Mouse (Mus musculus): ENCODE data around the gene Zfp52. TPM values are rescaled to one million over a fixed set of nuclear protein-coding genes. Genes with fewer than 3 reads are reported as not detected.

The Zfp52 gene
- polyA plus RNA-seq, 1 experiment from 2014 or later, result 1.2 TPM

GRCm38 (mm10) chr17:21509756-21510155, 25.6 kb upstream of the Zfp52 start:
- Histone ChIP-seq H3K4me3 (ENCODE audit: low read depth, low read length) (no peak overlapping the region), H3K4me2 (ENCODE audit: low read depth, low read length) (no peak overlapping the region), H3K9ac (replicated peaks) (no peak overlapping the region), H3K9me3 (ENCODE audit: low read length) (no peaks in the 10 kb centered on the region), H3K36me3 (replicated peaks; ENCODE audit: insufficient read depth, low read length) (peaks cover 23% of the 10 kb centered on the region), H3K27ac (ENCODE audit: low read depth) (no peak overlapping the region), H3K4me1 (ENCODE audit: insufficient read depth) (no peaks in the 10 kb centered on the region), H3K27me3 (ENCODE audit: insufficient read depth, low read length) (no peaks in the 10 kb centered on the region)
- DNase-seq (no peak), ATAC-seq (no peak)
- TF ChIP-seq EP300 (IDR thresholded peaks at IDR 0.05; ENCODE audit: low read depth) (no peak), CTCF (IDR thresholded peaks at IDR 0.05; ENCODE audit: low read depth) (no peak)

- H3K27me3 ChIP-seq (ENCODE audit: insufficient read depth, low read length), result no peaks in the 10 kb centered on the region
- no peaks in the 10 kb centered on the region for H3K36me3 ChIP-seq (replicated peaks; ENCODE audit: insufficient read depth, low read length)
- peak overlapping the region; percentile 97 for H3K4me2 ChIP-seq (ENCODE audit: low read depth, low read length)
- H3K9me3 ChIP-seq (ENCODE audit: low read length), result no peaks in the 10 kb centered on the region
- H3K4me1 ChIP-seq (ENCODE audit: insufficient read depth), result peaks cover 7% of the 10 kb centered on the region
- 3% methylated on average over 8 of the region's 8 CpGs for WGBS (ENCODE audit: insufficient replicate concordance)
- DNase-seq, result peak; percentile 61
- peak; percentile 71 for ATAC-seq
- TF ChIP-seq EP300 (IDR thresholded peaks at IDR 0.05; ENCODE audit: low read depth), result no peak
- TF ChIP-seq CTCF (IDR thresholded peaks at IDR 0.05; ENCODE audit: low read depth), result peak; percentile 84
- H3K9ac ChIP-seq (replicated peaks), result no peak overlapping the region; the same call in 1 of the 2 replicates
- H3K4me3 ChIP-seq (ENCODE audit: low read depth, low read length), result peak overlapping the region; percentile 70
- peak overlapping the region; percentile 89 for H3K27ac ChIP-seq (ENCODE audit: low read depth)
Observed at GRCm38 (mm10) chr17:21515403-21516105, 19.8 kb upstream of the Zfp52 start.

- ATAC-seq, result peak; percentile 90
- Histone ChIP-seq H3K4me1 (ENCODE audit: insufficient read depth) (peaks cover 7% of the 10 kb centered on the region), H3K36me3 (replicated peaks; ENCODE audit: insufficient read depth, low read length) (no peaks in the 10 kb centered on the region), H3K27ac (ENCODE audit: low read depth) (peak overlapping the region; percentile 89), H3K9me3 (ENCODE audit: low read length) (no peaks in the 10 kb centered on the region), H3K9ac (replicated peaks) (peak overlapping the region; percentile 80), H3K4me3 (ENCODE audit: low read depth, low read length) (peak overlapping the region; percentile 70), H3K27me3 (ENCODE audit: insufficient read depth, low read length) (no peaks in the 10 kb centered on the region), H3K4me2 (ENCODE audit: low read depth, low read length) (peak overlapping the region; percentile 97)
- WGBS (ENCODE audit: insufficient replicate concordance), result 1% methylated on average over 37 of the region's 37 CpGs
- DNase-seq, result peak; percentile 80
- TF ChIP-seq CTCF (IDR thresholded peaks at IDR 0.05; ENCODE audit: low read depth), result no peak
- peak; percentile 26; the same call in 1 of the 2 replicates for TF ChIP-seq EP300 (IDR thresholded peaks at IDR 0.05; ENCODE audit: low read depth)
Observed at GRCm38 (mm10) chr17:21516201-21517129, 18.9 kb upstream of the Zfp52 start.

- no peaks in the 10 kb centered on the region for H3K36me3 ChIP-seq (replicated peaks; ENCODE audit: insufficient read depth, low read length)
- H3K9me3 ChIP-seq (ENCODE audit: low read length), result no peaks in the 10 kb centered on the region
- peak overlapping the region; percentile 80 for H3K9ac ChIP-seq (replicated peaks)
- 21% methylated on average over 4 of the region's 4 CpGs for WGBS (ENCODE audit: insufficient replicate concordance)
- peak overlapping the region; percentile 70 for H3K4me3 ChIP-seq (ENCODE audit: low read depth, low read length)
- no peaks in the 10 kb centered on the region for H3K27me3 ChIP-seq (ENCODE audit: insufficient read depth, low read length)
- no peak for TF ChIP-seq CTCF (IDR thresholded peaks at IDR 0.05; ENCODE audit: low read depth)
- TF ChIP-seq EP300 (IDR thresholded peaks at IDR 0.05; ENCODE audit: low read depth), result no peak
- ATAC-seq (no peak), DNase-seq (no peak)
- H3K27ac ChIP-seq (ENCODE audit: low read depth), result peak overlapping the region; percentile 89
- H3K4me2 ChIP-seq (ENCODE audit: low read depth, low read length), result peak overlapping the region; percentile 97
- peaks cover 7% of the 10 kb centered on the region for H3K4me1 ChIP-seq (ENCODE audit: insufficient read depth)
Observed at GRCm38 (mm10) chr17:21517130-21517671, 18.1 kb upstream of the Zfp52 start.

GRCm38 (mm10) chr17:21526270-21526669, 9.1 kb upstream of the Zfp52 start:
- Histone ChIP-seq H3K27me3 (ENCODE audit: insufficient read depth, low read length) (no peaks in the 10 kb centered on the region), H3K4me2 (ENCODE audit: low read depth, low read length) (no peak overlapping the region), H3K4me3 (ENCODE audit: low read depth, low read length) (no peak overlapping the region), H3K4me1 (ENCODE audit: insufficient read depth) (no peaks in the 10 kb centered on the region), H3K36me3 (replicated peaks; ENCODE audit: insufficient read depth, low read length) (no peaks in the 10 kb centered on the region), H3K27ac (ENCODE audit: low read depth) (no peak overlapping the region), H3K9me3 (ENCODE audit: low read length) (no peaks in the 10 kb centered on the region), H3K9ac (replicated peaks) (no peak overlapping the region)
- TF ChIP-seq CTCF (IDR thresholded peaks at IDR 0.05; ENCODE audit: low read depth) (no peak), EP300 (IDR thresholded peaks at IDR 0.05; ENCODE audit: low read depth) (no peak)
- ATAC-seq, result no peak
- DNase-seq, result no peak
